Mouse (Mus musculus): ENCODE measurements around the gene AW209491. TPM values are rescaled to one million over a fixed set of nuclear protein-coding genes. Genes with fewer than 3 reads are reported as not detected.

The AW209491 gene
- total RNA-seq (2021): 10 to 100 TPM; 10.1 to 11.0 TPM

- DNase-seq: peak; percentile 95 to 96
- intact Hi-C loops (cut with DNase I): loop anchor here (1.0 kb wide), 1 partner anchor 17 kb away; the partner anchor contains the start of genes Mrpl32 and Psma2
These were observed at the start of gene AW209491 for GRCm38 (mm10) chr13:14629726-14630641. Gene AW209491 (plus strand): TSS chr13:14630154.

GRCm38 (mm10) chr13:14580392-14580791, 49.6 kb upstream of the AW209491 start:
- DNase-seq: no peak
- intact Hi-C loops (cut with DNase I): no loop called here

- DNase-seq: no peak
- intact Hi-C loops (cut with DNase I): loop anchor here (10.0 kb wide), 1 partner anchor 708 kb away; no protein-coding TSS in a partner anchor
These were observed 27.2 kb upstream of the AW209491 start for GRCm38 (mm10) chr13:14602744-14603143.

GRCm38 (mm10) chr13:14607616-14608015, 22.3 kb upstream of the AW209491 start:
- intact Hi-C loops (cut with DNase I): loop anchor here (10.0 kb wide), 1 partner anchor 713 kb away; no protein-coding TSS in a partner anchor
- DNase-seq: no peak

GRCm38 (mm10) chr13:14612463-14612862, 17.5 kb upstream of the AW209491 start:
- intact Hi-C loops (cut with DNase I): loop anchor here (10.0 kb wide), 2 partner anchors 438 to 548 kb away; partner anchors contain the start of genes Arid4b and Ggps1
- no peak for DNase-seq

GRCm38 (mm10) chr13:14612926-14613529, 16.9 kb upstream of the AW209491 start, which contains the start of the genes Mrpl32 and Psma2:
Gene Mrpl32 (minus strand): TSS chr13:14613165.
Gene Psma2 (plus strand): TSS chr13:14613240.
- peak; percentile 96 to 99 for DNase-seq
- intact Hi-C loops (cut with DNase I): loop anchor here (1.0 to 10.0 kb wide), 3 partner anchors 17 to 548 kb away; partner anchors contain the start of genes AW209491, Arid4b and Ggps1

GRCm38 (mm10) chr13:14613553-14613952, 16.4 kb upstream of the AW209491 start:
- intact Hi-C loops (cut with DNase I): loop anchor here (1.0 to 10.0 kb wide), 3 partner anchors 17 to 549 kb away; partner anchors contain the start of genes AW209491, Arid4b and Ggps1
- DNase-seq: no peak

- DNase-seq: peak; percentile 57 to 67
- intact Hi-C loops (cut with DNase I): loop anchor here (10.0 kb wide), 2 partner anchors 444 to 554 kb away; partner anchors contain the start of genes Arid4b and Ggps1
These were observed 11.2 kb upstream of the AW209491 start for GRCm38 (mm10) chr13:14618724-14619123.

GRCm38 (mm10) chr13:14639998-14640397, 10.0 kb downstream of the AW209491 start:
- intact Hi-C loops (cut with DNase I): no loop called here

GRCm38 (mm10) chr13:14649301-14649700, 19.3 kb downstream of the AW209491 start:
- no peak for DNase-seq
- intact Hi-C loops (cut with DNase I): loop anchor here (1.0 kb wide), 1 partner anchor 1110 kb away; no protein-coding TSS in a partner anchor

More at GRCm38 (mm10) chr13:14639998-14640397, 10.0 kb downstream of the AW209491 start:
- DNase-seq: no peak

- no peak for DNase-seq
- intact Hi-C loops (cut with DNase I): no loop called here
These were observed 37.2 kb downstream of the AW209491 start for GRCm38 (mm10) chr13:14667107-14667506.

GRCm38 (mm10) chr13:14670342-14670741, 40.4 kb downstream of the AW209491 start:
- intact Hi-C loops (cut with DNase I): no loop called here
- no peak for DNase-seq

Other genes with a start within 250 kb of the AW209491 start
- under 1 TPM; 0.05 to 0.64 TPM for gene Hecw1, start 106.9 kb upstream of the AW209491 start, total RNA-seq (2021)
- gene Mrpl32, start 17.0 kb upstream of the AW209491 start, total RNA-seq (2021): 10 to 100 TPM; 45.7 to 46.2 TPM
- gene Psma2, start 16.9 kb upstream of the AW209491 start, total RNA-seq (2021): 10 to 100 TPM; 54.9 to 55.0 TPM

Measured in heart, postnatal 36 days (tissue).